9 mouse cellular contexts compared by ENCODE assay signal in the genomic region with DNA sequence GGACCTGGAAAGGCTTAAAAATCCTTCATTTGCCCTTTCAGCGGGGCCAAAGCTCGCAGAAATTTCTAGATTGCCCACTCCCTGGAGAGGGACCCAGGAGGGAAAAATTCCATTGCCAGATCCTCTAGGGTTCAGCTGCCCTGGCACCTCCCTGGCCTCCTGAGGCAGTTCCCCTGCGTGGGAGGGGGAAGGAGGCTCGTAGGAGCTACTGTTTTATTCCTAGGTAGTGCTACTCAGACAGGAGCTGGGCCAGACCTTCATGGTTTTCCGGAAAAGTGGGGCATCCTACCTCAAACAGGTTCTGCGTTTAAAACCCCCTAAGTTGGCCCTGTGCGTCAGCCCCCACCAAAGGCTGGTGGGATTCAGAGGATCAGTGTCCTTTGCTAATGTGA. TPM values are rescaled to one million over a fixed set of nuclear protein-coding genes. Genes with fewer than 3 reads are reported as not detected.
DNase-seq lines count a peak whose midpoint lies in the region; ATAC-seq and TF ChIP-seq lines count a peak whose summit lies in the region.
"Had no signal": no experiment of that assay in that cellular context is flagged by ENCODE, and none has a peak within 500 bp of the region (broad histone marks: within the 10 kb centered on the region; RNA-seq: fewer than 3 reads in every experiment).

No protein-coding gene starts in this region.

- TF ChIP-seq EP300 in stomach, postnatal 0 days (optimal IDR thresholded peaks at IDR 0.05), result no peak
- no peak for TF ChIP-seq EP300 in lung, postnatal 0 days (IDR thresholded peaks at IDR 0.05)

- no peak for DNase-seq in cerebellum, postnatal 4 days (ENCODE audit: low spot score in 2 of 2)
- peak; percentile 33 for DNase-seq in right cerebral cortex, postnatal 4 days
- DNase-seq in right cerebral cortex, postnatal 14 days, result no peak
- DNase-seq in limb, embryonic 10.5 days (ENCODE audit: low spot score), result peak; percentile 39
- DNase-seq in stomach, postnatal 0 days (ENCODE audit: low spot score), result no peak
- DNase-seq in adrenal gland, postnatal 36 days, result no peak
- DNase-seq in lung, postnatal 0 days (ENCODE audit: low spot score), result no peak
- DNase-seq: kidney, adult 2 months had no signal

- no peak overlapping the region for H3K9ac ChIP-seq in stomach, postnatal 0 days (ENCODE audit: low read length)
- H3K9ac ChIP-seq in lung, postnatal 0 days (replicated peaks; ENCODE audit: low read depth), result no peak overlapping the region

- WGBS in limb, embryonic 10.5 days, result 3% methylated on average over 7 of the region's 7 CpGs
- WGBS in stomach, postnatal 0 days, result 2% methylated on average over 7 of the region's 7 CpGs
- 5% methylated on average over 7 of the region's 7 CpGs for WGBS in lung, postnatal 0 days

- TF ChIP-seq CTCF in stomach, postnatal 0 days (IDR thresholded peaks at IDR 0.05; ENCODE audit: low read depth), result no peak
- TF ChIP-seq CTCF in lung, postnatal 0 days (IDR thresholded peaks at IDR 0.05), result no peak

- peaks cover 22% of the 10 kb centered on the region for H3K4me1 ChIP-seq in limb, embryonic 10.5 days
- no peaks in the 10 kb centered on the region; the same call in 1 of the 2 replicates for H3K4me1 ChIP-seq in stomach, postnatal 0 days (replicated peaks; ENCODE audit: control insufficient read depth, insufficient read depth)
- no peaks in the 10 kb centered on the region for H3K4me1 ChIP-seq in lung, postnatal 0 days (ENCODE audit: insufficient read depth, low read depth, low read length)

- peak overlapping the region; percentile 53 for H3K4me3 ChIP-seq in limb, embryonic 10.5 days
- H3K4me3 ChIP-seq in stomach, postnatal 0 days (ENCODE audit: low read depth, low read length), result 0 out of 2 replicates have a peak overlapping the region, but pooled peaks have one; percentile 18
- H3K4me3 ChIP-seq in lung, postnatal 0 days (ENCODE audit: low read depth, low read length), result no peak overlapping the region

- ATAC-seq in cerebellum, adult (ENCODE audit: insufficient number of reproducible peaks, low FRiP score, low TSS enrichment), result 0 out of 2 replicates have a peak, but pooled peaks have one; percentile 23
- ATAC-seq in stomach, postnatal 0 days (ENCODE audit: low FRiP score, low TSS enrichment), result no peak
- ATAC-seq in lung, postnatal 0 days, result no peak

- H3K9me3 ChIP-seq in limb, embryonic 10.5 days (replicated peaks), result no peaks in the 10 kb centered on the region
- no peaks in the 10 kb centered on the region for H3K9me3 ChIP-seq in stomach, postnatal 0 days (ENCODE audit: control insufficient read depth, low read length)
- no peaks in the 10 kb centered on the region for H3K9me3 ChIP-seq in lung, postnatal 0 days (ENCODE audit: low read length)

- peaks cover 100% of the 10 kb centered on the region for H3K27me3 ChIP-seq in limb, embryonic 10.5 days (ENCODE audit: low read depth, poor library complexity, severe bottlenecking)
- H3K27me3 ChIP-seq in stomach, postnatal 0 days (ENCODE audit: control insufficient read depth, insufficient read depth, low read length), result peaks cover 35% of the 10 kb centered on the region
- peaks cover 49% of the 10 kb centered on the region for H3K27me3 ChIP-seq in lung, postnatal 0 days (replicated peaks; ENCODE audit: insufficient read depth, low read length)

- H3K4me2 ChIP-seq in stomach, postnatal 0 days (replicated peaks; ENCODE audit: low read depth), result no peak overlapping the region
- H3K4me2 ChIP-seq in lung, postnatal 0 days (replicated peaks; ENCODE audit: low read depth, low read length), result no peak overlapping the region

- H3K27ac ChIP-seq in limb, embryonic 10.5 days, result no peak overlapping the region
- no peak overlapping the region for H3K27ac ChIP-seq in stomach, postnatal 0 days (replicated peaks)
- H3K27ac ChIP-seq in lung, postnatal 0 days (ENCODE audit: low read length), result no peak overlapping the region

- H3K36me3 ChIP-seq in limb, embryonic 10.5 days, result no peaks in the 10 kb centered on the region
- H3K36me3 ChIP-seq in stomach, postnatal 0 days (ENCODE audit: control insufficient read depth, insufficient read depth, low read length), result no peaks in the 10 kb centered on the region
- H3K36me3 ChIP-seq in lung, postnatal 0 days (ENCODE audit: insufficient read depth, low read length), result no peaks in the 10 kb centered on the region

RNA-seq across cellular contexts. Expression of gene Ppp2r2c, which starts 0.9 kb away (rescaled TPM):
- 0.23 and 1.0 TPM in 2 replicates for polyA plus RNA-seq in limb, embryonic 10.5 days (2016; fragmentation: Nextera tagmentation; extraction: Ambion mirVana)
- 0.77 and 0.93 TPM in 2 replicates for polyA plus RNA-seq in stomach, postnatal 0 days (2015; fragmentation: Nextera tagmentation; extraction: Ambion mirVana)
- 1 to 10 TPM; 4.0 to 6.6 TPM for total RNA-seq in adrenal gland, postnatal 36 days (2021)
- 0.04 TPM in 1 of 2 replicates, not detected in the other for polyA plus RNA-seq in lung, postnatal 0 days (2015; fragmentation: Nextera tagmentation; extraction: Ambion mirVana)

RNA-seq across cellular contexts. Expression of gene Man2b2, which starts 38.7 kb away (rescaled TPM):
- 6.2 and 7.6 TPM in 2 replicates for polyA plus RNA-seq in limb, embryonic 10.5 days (2016; fragmentation: Nextera tagmentation; extraction: Ambion mirVana)
- polyA plus RNA-seq in stomach, postnatal 0 days (2015; fragmentation: Nextera tagmentation; extraction: Ambion mirVana), result 16.3 and 18.0 TPM in 2 replicates
- 10 to 100 TPM; 51.1 to 52.1 TPM for total RNA-seq in adrenal gland, postnatal 36 days (2021)
- polyA plus RNA-seq in lung, postnatal 0 days (2015; fragmentation: Nextera tagmentation; extraction: Ambion mirVana), result 14.8 and 15.7 TPM in 2 replicates

Comparison
In these comparisons a context has a peak if more than half of its experiments do, and no peak if none do; other contexts are left out.
1. DNase-seq: peak in right cerebral cortex, postnatal 4 days (single experiment) and limb, embryonic 10.5 days (single experiment); none in cerebellum, postnatal 4 days (0 of 2), right cerebral cortex, postnatal 14 days (single experiment), stomach, postnatal 0 days (single experiment), adrenal gland, postnatal 36 days (0 of 2) and lung, postnatal 0 days (single experiment).